Comparison of ENCODE assay signal across 8 mouse cellular contexts in genomic region chr3:36835525-36836203, GRCm38 (mm10). TPM values are rescaled to one million over a fixed set of nuclear protein-coding genes. Genes with fewer than 3 reads are reported as not detected.
DNase-seq lines count a peak whose midpoint lies in the region; ATAC-seq and TF ChIP-seq lines count a peak whose summit lies in the region.

No protein-coding gene starts in this region.

- intact Hi-C loops in left cerebral cortex, postnatal 14 days (cut with DNase I), result loop anchor here (10.0 kb wide), 1 partner anchor 201 kb away; no protein-coding TSS in a partner anchor

- no peak for TF ChIP-seq POLR2A in testis, adult 2 months (IDR thresholded peaks at IDR 0.05; ENCODE audit: control insufficient read depth, low read depth, low read length)

- peak; percentile 23; the same call in 1 of the 2 replicates for TF ChIP-seq CTCF in testis, adult 2 months (IDR thresholded peaks at IDR 0.05; ENCODE audit: control insufficient read depth, insufficient read depth, insufficient replicate concordance, low read depth, low read length)

- H3K4me2 ChIP-seq in hindbrain, embryonic 13.5 days, result peak overlapping the region; percentile 42
- peak overlapping the region; percentile 42 for H3K4me2 ChIP-seq in neural tube, embryonic 15.5 days

- H3K27me3 ChIP-seq in testis, adult 2 months (ENCODE audit: control insufficient read depth, insufficient read depth, low read length), result no peaks in the 10 kb centered on the region
- no peaks in the 10 kb centered on the region for H3K27me3 ChIP-seq in hindbrain, embryonic 13.5 days
- no peaks in the 10 kb centered on the region for H3K27me3 ChIP-seq in neural tube, embryonic 15.5 days (replicated peaks)

- WGBS in hindbrain, embryonic 13.5 days, result 22% methylated on average over 18 of the region's 18 CpGs
- WGBS in neural tube, embryonic 15.5 days, result 18% methylated on average over 18 of the region's 18 CpGs

- no peaks in the 10 kb centered on the region for H3K36me3 ChIP-seq in testis, adult 2 months (ENCODE audit: control insufficient read depth, insufficient read depth, low read length)
- H3K36me3 ChIP-seq in hindbrain, embryonic 13.5 days, result no peaks in the 10 kb centered on the region
- H3K36me3 ChIP-seq in neural tube, embryonic 15.5 days, result no peaks in the 10 kb centered on the region

- ATAC-seq in hindbrain, embryonic 13.5 days (ENCODE audit: low FRiP score), result peak; percentile 74
- peak; percentile 77 for ATAC-seq in neural tube, embryonic 15.5 days (ENCODE audit: low FRiP score)
- no peak for ATAC-seq in granulocyte monocyte progenitor cell, adult 5-6 weeks (replicated peaks; ENCODE audit: poor library complexity, severe bottlenecking)

- H3K4me1 ChIP-seq in testis, adult 2 months (ENCODE audit: control insufficient read depth, insufficient read depth, low read length), result peaks cover 3% of the 10 kb centered on the region; the same call in 1 of the 2 replicates
- peaks cover 10% of the 10 kb centered on the region for H3K4me1 ChIP-seq in hindbrain, embryonic 13.5 days (replicated peaks)
- H3K4me1 ChIP-seq in neural tube, embryonic 15.5 days, result peaks cover 10% of the 10 kb centered on the region

- no peak overlapping the region for H3K27ac ChIP-seq in testis, adult 2 months (ENCODE audit: control insufficient read depth, insufficient read depth, low read depth, low read length)
- H3K27ac ChIP-seq in hindbrain, embryonic 13.5 days, result peak overlapping the region; percentile 46; the same call in 1 of the 2 replicates
- H3K27ac ChIP-seq in neural tube, embryonic 15.5 days (replicated peaks), result peak overlapping the region; percentile 39; the same call in 1 of the 2 replicates

- H3K9me3 ChIP-seq in hindbrain, embryonic 13.5 days, result no peaks in the 10 kb centered on the region
- H3K9me3 ChIP-seq in neural tube, embryonic 15.5 days (replicated peaks), result no peaks in the 10 kb centered on the region

- H3K4me3 ChIP-seq in testis, adult 2 months (ENCODE audit: control insufficient read depth, low read depth, low read length), result no peak overlapping the region
- H3K4me3 ChIP-seq in hindbrain, embryonic 13.5 days, result peak overlapping the region; percentile 10
- H3K4me3 ChIP-seq in neural tube, embryonic 15.5 days (replicated peaks), result peak overlapping the region; percentile 16

- H3K9ac ChIP-seq in hindbrain, embryonic 13.5 days, result peak overlapping the region; percentile 3; the same call in 1 of the 2 replicates
- H3K9ac ChIP-seq in neural tube, embryonic 15.5 days (replicated peaks), result no peak overlapping the region

- DNase-seq in cerebellum, adult 11-12 months, result peak; percentile 30
- DNase-seq in cerebellum, adult 8-10 months, result no peak
- no peak for DNase-seq in testis, postnatal 14 days (ENCODE audit: low spot score)
- peak; percentile 20 to 28 for DNase-seq in left cerebral cortex, postnatal 14 days (ENCODE audit: low spot score in 2 of 2)

RNA-seq across cellular contexts. Expression of gene 4932438A13Rik, which starts 27.2 kb away (rescaled TPM):
- polyA plus RNA-seq in testis, adult 2 months (2012; rRNA removed), result 29.1 and 37.5 TPM in 2 replicates
- 62.9 and 66.7 TPM in 2 replicates for polyA plus RNA-seq in hindbrain, embryonic 13.5 days (2015; fragmentation: Nextera tagmentation; extraction: Ambion mirVana)
- 100 to 1,000 TPM; 108 to 119 TPM for total RNA-seq in left cerebral cortex, postnatal 14 days (2021)
- 73.9 and 75.2 TPM in 2 replicates for polyA plus RNA-seq in neural tube, embryonic 15.5 days (2015; fragmentation: Nextera tagmentation; extraction: Ambion mirVana)
- 73.5 and 74.2 TPM in 2 replicates for total RNA-seq in granulocyte monocyte progenitor cell, adult 5-6 weeks (2014; fragmentation: Nextera tagmentation)
- 38.2 and 43.3 TPM in 2 replicates for total RNA-seq in granulocyte monocyte progenitor cell, adult 5-6 weeks (2017)

Comparison
In these comparisons a context has a peak if more than half of its experiments do, and no peak if none do; other contexts are left out.
1. DNase-seq: peak in cerebellum, adult 11-12 months (single experiment) and left cerebral cortex, postnatal 14 days (2 of 2); none in cerebellum, adult 8-10 months (single experiment) and testis, postnatal 14 days (single experiment).